Mouse (Mus musculus) lung, embryonic 14.5 days (tissue): ENCODE results near the gene Cep72. TPM values are rescaled to one million over a fixed set of nuclear protein-coding genes. Genes with fewer than 3 reads are reported as not detected.
"Not testable (repeated sequence)": the region's sequence is repeated elsewhere in the genome, so short reads cannot be mapped to it uniquely, and the experiment has no call there.

Experiments used
- ATAC-seq: fragments of 200-750 bp; cut with Nextera tagmentation; 2 replicates; pipeline ENCODE4 v1.8.0; 2017; ENCODE audit warnings: mild to moderate bottlenecking, moderate TSS enrichment, moderate library complexity; ENCODE audit not compliant: insufficient read depth
- DNase-seq: peaks from one replicate; pipeline ENCODE4 v3.0.0-alpha.2; 2015
- H3K27ac ChIP-seq: fragments of 300-500 bp; sonication (generic); 2 replicates; pipeline ENCODE4 v1.5.1; 2014; ENCODE audit warnings: low read depth, mild to moderate bottlenecking, moderate library complexity
- H3K27me3 ChIP-seq: fragments of 300-500 bp; sonication (generic); 2 replicates; pipeline ENCODE4 v1.6.1; 2014; ENCODE audit warnings: low read length, control low read depth; ENCODE audit not compliant: insufficient read depth
- H3K36me3 ChIP-seq: fragments of 300-500 bp; sonication (generic); 2 replicates; pipeline ENCODE4 v1.6.1; 2014; ENCODE audit warnings: control low read depth; ENCODE audit not compliant: insufficient read depth
- H3K4me1 ChIP-seq: fragments of 300-500 bp; sonication (generic); 2 replicates; pipeline ENCODE4 v1.6.1; 2014; ENCODE audit warnings: antibody characterized with exemption, control low read depth; ENCODE audit not compliant: insufficient read depth
- H3K4me2 ChIP-seq: fragments of 300-500 bp; sonication (generic); 2 replicates; pipeline ENCODE4 v1.6.1; 2014; ENCODE audit warnings: mild to moderate bottlenecking
- H3K4me3 ChIP-seq: fragments of 300-500 bp; sonication (generic); 2 replicates; pipeline ENCODE4 v1.5.1; 2014; ENCODE audit warnings: low read depth, low read length
- H3K9ac ChIP-seq: fragments of 300-500 bp; sonication (generic); 2 replicates; pipeline ENCODE4 v1.6.1; 2014
- H3K9me3 ChIP-seq: fragments of 300-500 bp; sonication (generic); 2 replicates; pipeline ENCODE4 v1.6.1; 2016; ENCODE audit warnings: low read depth, low read length, control low read depth
- CTCF ChIP-seq: IDR thresholded peaks from 2 replicates; pipeline ENCODE4 v1.5.1; 2016; ENCODE audit warnings: antibody characterized with exemption, low read depth
- WGBS: fragments of 180-500 bp; shearing (Covaris S2); extraction: QIAGEN DNeasy Blood & Tissue Kit; methylation state at CpG from one replicate; pipeline ENCODE4 v1.1.7; 2014; 5-methylcytosine and 5-hydroxymethylcytosine counted together
- polyA plus RNA-seq: library from polyadenylated mRNA; unstranded; fragments of >200 nt; fragmentation: Nextera tagmentation; extraction: Ambion mirVana; gene quantifications from 2 replicates; pipeline ENCODE4 v1.2.1, GENCODE M21; 2014

Cep72 gene
- polyA plus RNA-seq, 1 experiment from 2014 or later = 19.3 TPM

- Histone ChIP-seq H3K4me3 (no peak overlapping the region), H3K4me2 (no peak overlapping the region), H3K9me3 (no peaks in the 10 kb centered on the region), H3K4me1 (no peaks in the 10 kb centered on the region), H3K27me3 (no peaks in the 10 kb centered on the region), H3K27ac (no peak overlapping the region), H3K9ac (no peak overlapping the region), H3K36me3 (no peaks in the 10 kb centered on the region)
- TF ChIP-seq CTCF = no peak
- no peak for DNase-seq
- 78% methylated on average over 8 of the region's 8 CpGs for WGBS
- ATAC-seq = no peak
Observed at GRCm38 (mm10) chr13:74031133-74031532, 31.0 kb downstream of the Cep72 start.

- H3K4me2 ChIP-seq = no peak overlapping the region
- no peak for ATAC-seq
- H3K4me3 ChIP-seq = no peak overlapping the region
- H3K27me3 ChIP-seq = no peaks in the 10 kb centered on the region
- no peaks in the 10 kb centered on the region for H3K4me1 ChIP-seq
- WGBS = 79% methylated on average over 7 of the region's 7 CpGs
- DNase-seq = no peak
- H3K27ac ChIP-seq = no peak overlapping the region
- H3K36me3 ChIP-seq = no peaks in the 10 kb centered on the region
- H3K9ac ChIP-seq = no peak overlapping the region
- H3K9me3 ChIP-seq = no peaks in the 10 kb centered on the region
- TF ChIP-seq CTCF = no peak
Observed at GRCm38 (mm10) chr13:74030691-74031090, 31.4 kb downstream of the Cep72 start.

- H3K4me2 ChIP-seq = no peak overlapping the region
- H3K27ac ChIP-seq = no peak overlapping the region
- H3K4me1 ChIP-seq = no peaks in the 10 kb centered on the region
- TF ChIP-seq CTCF = no peak
- H3K27me3 ChIP-seq = no peaks in the 10 kb centered on the region
- H3K9ac ChIP-seq = no peak overlapping the region
- H3K4me3 ChIP-seq = no peak overlapping the region
- H3K36me3 ChIP-seq = no peaks in the 10 kb centered on the region
- no peak for ATAC-seq
- 70% methylated on average over 2 of the region's 2 CpGs for WGBS
- DNase-seq = peak; percentile 3
- H3K9me3 ChIP-seq = no peaks in the 10 kb centered on the region
Observed at GRCm38 (mm10) chr13:74029013-74029412, 33.1 kb downstream of the Cep72 start.

DNA sequence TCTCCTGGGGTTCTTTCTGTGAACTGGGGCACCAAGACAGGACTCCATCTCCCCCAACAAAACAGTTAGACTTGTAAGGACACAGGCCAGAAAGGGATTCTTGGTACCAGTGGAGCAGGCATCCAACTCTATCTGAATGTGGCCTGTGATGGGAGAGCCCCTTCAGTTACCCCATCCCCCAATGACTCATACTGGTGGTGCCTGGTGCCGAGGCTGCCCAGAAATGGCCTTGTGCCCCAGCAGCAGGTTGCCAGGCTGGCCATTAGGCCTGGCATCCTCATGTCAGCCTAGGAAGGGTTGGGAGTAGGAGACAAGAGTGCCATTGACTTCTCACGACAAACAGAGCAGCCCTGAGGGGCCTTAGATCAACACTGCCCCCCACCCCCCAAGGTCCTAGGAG is 34.0 kb downstream of the Cep72 start:
- no peaks in the 10 kb centered on the region for H3K9me3 ChIP-seq
- WGBS = 61% methylated on average over 2 of the region's 2 CpGs
- no peak for TF ChIP-seq CTCF
- H3K27ac ChIP-seq = no peak overlapping the region
- H3K27me3 ChIP-seq = no peaks in the 10 kb centered on the region
- no peaks in the 10 kb centered on the region for H3K36me3 ChIP-seq
- no peak overlapping the region for H3K4me2 ChIP-seq
- no peak overlapping the region for H3K9ac ChIP-seq
- ATAC-seq (no peak), DNase-seq (no peak)
- H3K4me1 ChIP-seq = no peaks in the 10 kb centered on the region
- H3K4me3 ChIP-seq = no peak overlapping the region

- H3K27me3 ChIP-seq = no peaks in the 10 kb centered on the region
- H3K9ac ChIP-seq = no peak overlapping the region
- no peak overlapping the region for H3K27ac ChIP-seq
- TF ChIP-seq CTCF = peak; percentile 79
- peak; percentile 67 for DNase-seq
- peak; percentile 65; the same call in 1 of the 2 replicates for ATAC-seq
- 14% methylated on average over 2 of the region's 2 CpGs for WGBS
- H3K9me3 ChIP-seq = no peaks in the 10 kb centered on the region
- H3K4me2 ChIP-seq = no peak overlapping the region
- no peak overlapping the region for H3K4me3 ChIP-seq
- H3K4me1 ChIP-seq = no peaks in the 10 kb centered on the region
- H3K36me3 ChIP-seq = no peaks in the 10 kb centered on the region
Observed at GRCm38 (mm10) chr13:74026215-74026614, 35.9 kb downstream of the Cep72 start.

DNA sequence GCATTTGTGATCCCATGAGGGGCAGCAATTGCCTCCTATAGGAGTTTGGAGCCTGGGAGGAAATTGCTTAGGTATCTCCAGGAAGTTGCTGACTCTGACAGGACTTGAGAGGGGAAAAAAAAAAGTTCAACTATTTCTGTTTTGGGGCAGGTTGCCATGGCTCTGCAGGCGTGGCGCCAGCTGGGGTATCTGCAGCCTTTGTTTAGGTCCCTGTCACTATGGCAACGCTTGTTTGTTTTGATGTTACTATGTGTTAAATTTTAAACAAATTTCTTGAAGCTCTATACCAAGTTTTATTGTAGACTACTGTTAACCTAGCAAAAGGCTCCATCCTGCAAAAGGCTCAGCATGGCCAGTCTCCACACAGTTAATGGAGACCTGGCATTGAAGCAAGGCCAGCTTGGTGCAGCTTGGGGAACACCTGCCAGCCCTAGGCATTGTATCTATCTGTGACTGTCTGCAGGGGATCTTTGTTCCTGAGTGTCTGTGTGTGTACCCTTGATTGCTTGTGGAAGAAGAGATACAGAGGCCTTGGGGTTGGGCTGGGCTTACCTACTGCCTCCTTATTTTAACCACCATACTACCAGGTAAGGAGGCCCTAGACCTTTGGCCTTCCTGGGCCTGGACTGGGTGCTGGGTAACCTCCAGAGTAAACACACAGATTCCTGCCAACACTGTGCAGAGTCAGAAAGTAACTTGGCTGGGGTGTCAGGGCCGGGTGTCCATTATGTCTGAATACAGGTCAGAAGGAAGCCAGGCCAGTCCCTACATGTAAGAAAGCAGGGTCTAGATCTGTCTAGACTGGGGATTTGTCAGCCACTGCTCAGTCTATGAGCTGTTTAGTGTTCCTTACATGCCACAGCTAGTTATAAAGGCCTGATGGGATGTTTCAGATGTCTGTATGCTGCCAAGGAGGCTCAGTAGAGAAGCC is 36.7 kb downstream of the Cep72 start:
- 63% methylated on average over 4 of the region's 4 CpGs for WGBS
- ATAC-seq = 0 out of 2 replicates have a peak, but pooled peaks have one; percentile 50

GRCm38 (mm10) chr13:74019006-74019405 is 43.1 kb downstream of the Cep72 start:
- H3K9me3 ChIP-seq, DNase-seq, H3K27me3 ChIP-seq, H3K4me1 ChIP-seq, H3K27ac ChIP-seq, H3K36me3 ChIP-seq, H3K9ac ChIP-seq, H3K4me2 ChIP-seq, ATAC-seq, H3K4me3 ChIP-seq: not testable (repeated sequence)
- WGBS = 78% methylated on average over 8 of the region's 8 CpGs

More for the DNA sequence above, 36.7 kb downstream of the Cep72 start:
- H3K9ac ChIP-seq = no peak overlapping the region
- no peaks in the 10 kb centered on the region for H3K9me3 ChIP-seq
- DNase-seq = peak; percentile 72
- no peaks in the 10 kb centered on the region for H3K36me3 ChIP-seq
- no peaks in the 10 kb centered on the region for H3K4me1 ChIP-seq
- H3K4me3 ChIP-seq = no peak overlapping the region
- no peaks in the 10 kb centered on the region for H3K27me3 ChIP-seq
- no peak overlapping the region for H3K4me2 ChIP-seq
- no peak overlapping the region for H3K27ac ChIP-seq
- no peak for TF ChIP-seq CTCF
